Mouse (Mus musculus) heart, embryonic 14.5 days (tissue): ENCODE measurements around the gene Klf7. TPM values are rescaled to one million over a fixed set of nuclear protein-coding genes. Genes with fewer than 3 reads are reported as not detected.
A peak's percentile ranks its signal among the peaks of the same experiment; 100 is the strongest.

Experiments
- ATAC-seq: fragments of 200-750 bp; cut with Nextera tagmentation; 2 replicates; pipeline ENCODE4 v1.8.0; 2017; ENCODE audit warnings: low read depth, moderate TSS enrichment; ENCODE audit not compliant: insufficient number of reproducible peaks, insufficient read depth, low FRiP score
- H3K27ac ChIP-seq, 2 experiments: fragments of 200-500 bp in 1 of 2; fragments of 300-500 bp in 1 of 2; sonication (generic) in 1 of 2; replicated peaks in 1 of 2; 2 replicates each; pipeline ENCODE4 v1.5.1; 2012 to 2014; ENCODE audit warnings: low read depth in 2 of 2, low read length in 2 of 2, control low read depth in 1 of 2, mild to moderate bottlenecking in 1 of 2, mixed read lengths in 1 of 2; ENCODE audit not compliant: control insufficient read depth in 1 of 2, insufficient read depth in 1 of 2
- H3K27me3 ChIP-seq: fragments of 300-500 bp; sonication (generic); 2 replicates; pipeline ENCODE4 v1.6.1; 2014; ENCODE audit warnings: mild to moderate bottlenecking, low read length, control low read depth; ENCODE audit not compliant: control insufficient read depth, insufficient read depth
- H3K36me3 ChIP-seq: fragments of 300-500 bp; sonication (generic); 2 replicates; pipeline ENCODE4 v1.6.1; 2014; ENCODE audit warnings: mild to moderate bottlenecking, control low read depth, low read length, mixed read lengths; ENCODE audit not compliant: control insufficient read depth, insufficient read depth
- H3K4me1 ChIP-seq, 2 experiments: fragments of 200-500 bp in 1 of 2; fragments of 300-500 bp in 1 of 2; sonication (generic) in 1 of 2; 2 replicates each; pipeline ENCODE4 v1.6.1; 2012 to 2014; ENCODE audit warnings: low read length in 2 of 2, control low read depth in 1 of 2, mixed read lengths in 1 of 2; ENCODE audit not compliant: control insufficient read depth in 2 of 2, insufficient read depth in 2 of 2
- H3K4me2 ChIP-seq: fragments of 300-500 bp; sonication (generic); 2 replicates; pipeline ENCODE4 v1.6.1; 2014; ENCODE audit warnings: mild to moderate bottlenecking, low read length
- H3K4me3 ChIP-seq, 2 experiments: fragments of 200-500 bp in 1 of 2; fragments of 300-500 bp in 1 of 2; sonication (generic) in 1 of 2; 2 replicates each; pipeline ENCODE4 v1.5.1; 2012 to 2014; ENCODE audit warnings: low read length in 2 of 2, mild to moderate bottlenecking in 2 of 2, control low read depth in 1 of 2, low read depth in 1 of 2, moderate library complexity in 1 of 2; ENCODE audit not compliant: control insufficient read depth in 1 of 2, insufficient read depth in 1 of 2
- H3K9ac ChIP-seq: fragments of 300-500 bp; sonication (generic); 2 replicates; pipeline ENCODE4 v1.6.1; 2014; ENCODE audit warnings: mild to moderate bottlenecking, low read length
- H3K9me3 ChIP-seq: fragments of 300-500 bp; sonication (generic); 2 replicates; pipeline ENCODE4 v1.6.1; 2016; ENCODE audit warnings: low read length, control low read depth; ENCODE audit not compliant: control insufficient read depth
- WGBS: fragments of 180-500 bp; shearing (Covaris S2); extraction: QIAGEN DNeasy Blood & Tissue Kit; methylation state at CpG from one replicate; pipeline ENCODE4 v1.1.7; 2014; 5-methylcytosine and 5-hydroxymethylcytosine counted together
- polyA plus RNA-seq: library from polyadenylated mRNA; unstranded; fragments of >200 nt; fragmentation: Nextera tagmentation; extraction: Ambion mirVana; gene quantifications from 2 replicates; pipeline ENCODE4 v1.2.1, GENCODE M21; 2014

The Klf7 gene
- polyA plus RNA-seq, 1 experiment from 2014 or later = 15.6 TPM

- Histone ChIP-seq H3K4me1 (peaks cover 3 to 5% of the 10 kb centered on the region in 2 experiments; a peak in 2 of 4 replicates), H3K4me2 (no peak overlapping the region), H3K4me3 (no peak overlapping the region), H3K9ac (no peak overlapping the region), H3K27ac (no peak overlapping the region), H3K36me3 (no peaks in the 10 kb centered on the region), H3K9me3 (no peaks in the 10 kb centered on the region), H3K27me3 (no peaks in the 10 kb centered on the region)
- 65% methylated on average over 2 of the region's 2 CpGs for WGBS
- ATAC-seq = no peak
Observed at GRCm38 (mm10) chr1:64000597-64000996, 121.5 kb downstream of the Klf7 start.

- Histone ChIP-seq H3K27me3 (no peaks in the 10 kb centered on the region), H3K36me3 (no peaks in the 10 kb centered on the region), H3K4me2 (no peak overlapping the region), H3K9ac (no peak overlapping the region), H3K4me1 (peaks cover 8 to 11% of the 10 kb centered on the region in 2 experiments), H3K9me3 (no peaks in the 10 kb centered on the region), H3K4me3 (no peak overlapping the region), H3K27ac (no peak overlapping the region)
- ATAC-seq = no peak
- 56% methylated on average over 8 of the region's 8 CpGs for WGBS
Observed at GRCm38 (mm10) chr1:63999481-63999880, 122.6 kb downstream of the Klf7 start.

GRCm38 (mm10) chr1:63998901-63999300 is 123.2 kb downstream of the Klf7 start:
- Histone ChIP-seq H3K4me2 (no peak overlapping the region), H3K27ac (no peak overlapping the region), H3K4me3 (no peak overlapping the region), H3K27me3 (no peaks in the 10 kb centered on the region), H3K36me3 (no peaks in the 10 kb centered on the region), H3K4me1 (peaks cover 13 to 14% of the 10 kb centered on the region in 2 experiments), H3K9me3 (no peaks in the 10 kb centered on the region), H3K9ac (no peak overlapping the region)
- no peak for ATAC-seq
- 75% methylated on average over 4 of the region's 4 CpGs for WGBS

GRCm38 (mm10) chr1:63998139-63998538 is 123.9 kb downstream of the Klf7 start:
- no peaks in the 10 kb centered on the region for H3K27me3 ChIP-seq
- H3K36me3 ChIP-seq = no peaks in the 10 kb centered on the region
- peaks cover 13 to 14% of the 10 kb centered on the region in 2 experiments for H3K4me1 ChIP-seq
- H3K9ac ChIP-seq = no peak overlapping the region
- no peak overlapping the region for H3K27ac ChIP-seq
- no peaks in the 10 kb centered on the region for H3K9me3 ChIP-seq
- H3K4me2 ChIP-seq = no peak overlapping the region
- ATAC-seq = no peak
- WGBS = 59% methylated on average over 2 of the region's 2 CpGs
- no peak overlapping the region for H3K4me3 ChIP-seq

- no peaks in the 10 kb centered on the region for H3K9me3 ChIP-seq
- H3K4me3 ChIP-seq = no peak overlapping the region
- 5% methylated on average over 4 of the region's 4 CpGs for WGBS
- no peak for ATAC-seq
- no peak overlapping the region for H3K27ac ChIP-seq
- no peak overlapping the region for H3K4me2 ChIP-seq
- no peaks in the 10 kb centered on the region for H3K27me3 ChIP-seq
- H3K4me1 ChIP-seq = peaks cover 13 to 14% of the 10 kb centered on the region in 2 experiments
- H3K36me3 ChIP-seq = no peaks in the 10 kb centered on the region
- no peak overlapping the region for H3K9ac ChIP-seq
Observed at GRCm38 (mm10) chr1:63995828-63996227, 126.3 kb downstream of the Klf7 start.

GRCm38 (mm10) chr1:63995137-63995492 is 127.0 kb downstream of the Klf7 start:
- Histone ChIP-seq H3K36me3 (no peaks in the 10 kb centered on the region), H3K4me2 (no peak overlapping the region), H3K27ac (no peak overlapping the region), H3K27me3 (no peaks in the 10 kb centered on the region), H3K9me3 (no peaks in the 10 kb centered on the region), H3K4me1 (peaks cover 13 to 14% of the 10 kb centered on the region in 2 experiments), H3K4me3 (no peak overlapping the region), H3K9ac (no peak overlapping the region)
- no peak for ATAC-seq
- 60% methylated on average over 5 of the region's 5 CpGs for WGBS

DNA sequence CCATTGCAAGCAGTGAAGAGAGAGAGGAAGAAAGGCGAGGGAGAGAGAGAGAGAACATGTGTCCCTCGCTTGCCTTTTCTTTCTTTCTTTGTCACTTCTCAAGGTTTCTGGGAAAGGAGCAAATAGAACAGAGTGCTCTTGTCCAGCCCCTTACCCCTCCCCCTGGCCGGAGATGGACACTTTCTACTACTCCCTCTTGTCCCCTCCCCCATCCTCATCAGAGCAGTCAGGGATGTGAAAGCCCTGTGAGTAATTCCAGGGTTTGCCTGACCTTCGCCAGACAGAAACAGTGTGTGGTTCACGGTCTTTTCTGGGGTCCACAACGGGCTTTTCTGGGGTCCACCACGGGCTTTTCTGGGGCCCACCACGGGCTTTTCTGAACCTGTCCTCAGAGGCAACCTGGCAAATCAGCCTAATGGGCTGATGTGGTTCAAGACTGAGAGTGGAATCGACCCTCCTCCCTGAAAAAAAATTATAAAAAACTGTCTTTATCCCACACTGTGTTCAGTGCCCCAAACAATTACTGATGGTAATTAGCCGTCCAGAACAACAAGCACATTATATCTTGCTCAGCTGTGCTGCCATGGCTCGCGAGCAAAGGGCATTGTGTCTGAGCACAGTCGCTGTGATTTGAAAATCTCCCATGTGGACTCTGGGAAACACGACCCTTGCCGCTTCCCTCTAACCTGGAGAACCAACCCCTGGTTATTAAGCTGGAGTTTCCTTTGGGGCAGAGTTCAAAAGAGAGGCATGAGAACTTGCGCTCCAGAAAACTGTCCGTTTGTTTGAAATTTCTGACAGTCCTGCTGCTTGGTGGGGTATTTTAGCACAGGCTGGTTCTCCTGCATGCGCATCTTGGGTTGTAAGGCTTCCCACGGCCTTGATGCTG is 127.6 kb downstream of the Klf7 start:
- H3K27me3 ChIP-seq = no peaks in the 10 kb centered on the region
- H3K9ac ChIP-seq = no peak overlapping the region
- H3K36me3 ChIP-seq = no peaks in the 10 kb centered on the region
- H3K9me3 ChIP-seq = no peaks in the 10 kb centered on the region
- WGBS = 38% methylated on average over 19 of the region's 19 CpGs
- ATAC-seq = peak; percentile 59
- 0 out of 4 replicates have a peak overlapping the region, but pooled peaks of 1 of the 2 experiments have one; percentile 9 for H3K27ac ChIP-seq
- H3K4me1 ChIP-seq = peaks cover 12 to 14% of the 10 kb centered on the region in 2 experiments
- peak overlapping the region; percentile 43 for H3K4me2 ChIP-seq
- no peak overlapping the region for H3K4me3 ChIP-seq
